Mouse (Mus musculus) midbrain, postnatal 0 days (tissue): ENCODE measurements at regions not wholly inside any gene's neighbourhood (a gene's known extent, or its start where the extent isn't known, plus 50 kb on each side); places are given as distances from the start of the nearest gene placed in this dataset.
"Not testable (repeated sequence)": the region's sequence is repeated elsewhere in the genome, so short reads cannot be mapped to it uniquely, and the experiment has no call there.

Experiments used
- ATAC-seq: fragments of 200-750 bp; cut with Nextera tagmentation; 2 replicates; pipeline ENCODE4 v1.8.0; 2017; ENCODE audit warnings: moderate number of reproducible peaks, mild to moderate bottlenecking, moderate TSS enrichment, moderate library complexity; ENCODE audit not compliant: low FRiP score
- DNase-seq: peaks from one replicate; pipeline ENCODE4 v3.0.0-alpha.2; 2015; ENCODE audit warnings: low spot score
- H3K27ac ChIP-seq: fragments of 300-500 bp; sonication (generic); 2 replicates; pipeline ENCODE4 v1.5.1; 2014; ENCODE audit warnings: low read depth, mild to moderate bottlenecking, low read length, mixed read lengths
- H3K27me3 ChIP-seq: fragments of 300-500 bp; sonication (generic); 2 replicates; pipeline ENCODE4 v1.6.1; 2014; ENCODE audit warnings: low read length, control low read depth, mixed read lengths; ENCODE audit not compliant: insufficient read depth
- H3K36me3 ChIP-seq: fragments of 300-500 bp; sonication (generic); 2 replicates; pipeline ENCODE4 v1.6.1; 2014; ENCODE audit warnings: low read length, control low read depth, mixed read lengths; ENCODE audit not compliant: insufficient read depth
- H3K4me1 ChIP-seq: fragments of 300-500 bp; sonication (generic); 2 replicates; pipeline ENCODE4 v1.6.1; 2014; ENCODE audit warnings: mild to moderate bottlenecking, control low read depth, antibody characterized with exemption, low read length, mixed read lengths; ENCODE audit not compliant: insufficient read depth
- H3K4me2 ChIP-seq: fragments of 300-500 bp; sonication (generic); 2 replicates; pipeline ENCODE4 v1.6.1; 2014; ENCODE audit warnings: low read depth, mild to moderate bottlenecking, low read length, mixed read lengths; ENCODE audit not compliant: poor library complexity, severe bottlenecking
- H3K4me3 ChIP-seq: fragments of 300-500 bp; sonication (generic); 2 replicates; pipeline ENCODE4 v1.5.1; 2014; ENCODE audit warnings: low read depth, mild to moderate bottlenecking, low read length, moderate library complexity
- H3K9ac ChIP-seq: fragments of 300-500 bp; sonication (generic); replicated peaks from 2 replicates; pipeline ENCODE4 v1.6.1; 2014; ENCODE audit warnings: mild to moderate bottlenecking, low read length, moderate library complexity, mixed read lengths; ENCODE audit not compliant: poor library complexity, severe bottlenecking
- H3K9me3 ChIP-seq: fragments of 300-500 bp; sonication (generic); 2 replicates; pipeline ENCODE4 v1.6.1; 2016; ENCODE audit warnings: low read length, control low read depth
- CTCF ChIP-seq: IDR thresholded peaks from 2 replicates; pipeline ENCODE4 v1.5.1; 2016; ENCODE audit warnings: antibody characterized with exemption, mild to moderate bottlenecking
- WGBS: fragments of 180-500 bp; shearing (Covaris S2); extraction: QIAGEN DNeasy Blood & Tissue Kit; methylation state at CpG from one replicate; pipeline ENCODE4 v1.1.7; 2014; 5-methylcytosine and 5-hydroxymethylcytosine counted together

DNA sequence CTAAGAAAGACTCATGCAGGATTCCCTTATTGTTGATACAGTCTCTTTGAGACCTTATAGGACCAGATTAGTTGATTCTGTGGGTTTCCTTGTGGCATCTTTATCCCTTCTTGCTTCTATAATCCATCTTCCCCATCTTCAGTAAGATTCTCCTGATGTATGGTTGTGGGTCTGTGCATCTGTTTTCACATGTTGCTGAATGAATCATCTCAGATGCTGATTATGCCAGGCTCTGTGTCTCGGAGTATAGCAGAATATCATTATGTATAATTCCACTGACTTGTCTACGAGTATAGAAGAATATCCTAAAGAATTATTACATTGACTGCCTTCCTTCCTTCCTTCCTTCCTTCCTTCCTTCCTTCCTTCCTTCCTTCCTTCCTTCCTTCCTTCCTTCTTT lies 1087.8 kb upstream of the Gje1 start:
- Histone ChIP-seq H3K9me3 (no peaks in the 10 kb centered on the region), H3K27me3 (no peaks in the 10 kb centered on the region), H3K4me3 (no peak overlapping the region), H3K4me1 (no peaks in the 10 kb centered on the region), H3K4me2 (no peak overlapping the region), H3K9ac (no peak overlapping the region), H3K27ac (no peak overlapping the region), H3K36me3 (no peaks in the 10 kb centered on the region)
- DNase-seq, result no peak
- no peak for TF ChIP-seq CTCF
- WGBS, result 88% methylated on average over 2 of the region's 2 CpGs
- no peak for ATAC-seq

DNA sequence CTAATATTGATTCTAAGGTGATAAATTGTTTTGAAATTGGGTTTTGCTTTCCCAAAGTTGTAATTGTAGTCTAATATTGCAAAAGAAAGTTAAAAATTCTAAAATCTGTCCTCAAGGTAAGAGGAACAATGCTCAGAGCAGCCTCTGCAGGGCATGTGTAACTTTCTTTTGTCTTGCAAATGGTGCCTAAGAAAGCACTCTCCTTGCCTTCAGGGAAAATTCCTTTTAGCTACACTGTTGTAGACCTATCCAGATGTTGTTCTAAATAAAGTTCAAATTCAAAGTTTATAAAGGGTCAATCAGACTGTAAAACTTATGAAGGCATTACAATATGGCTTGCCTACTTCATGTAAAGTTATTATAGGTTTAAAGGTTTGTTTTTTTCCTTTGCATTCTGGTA lies 1075.2 kb upstream of the Gje1 start:
- not testable (repeated sequence) for H3K27me3 ChIP-seq, H3K4me1 ChIP-seq, H3K9me3 ChIP-seq, H3K4me3 ChIP-seq, ATAC-seq, H3K27ac ChIP-seq, DNase-seq, H3K36me3 ChIP-seq, H3K4me2 ChIP-seq, H3K9ac ChIP-seq

DNA sequence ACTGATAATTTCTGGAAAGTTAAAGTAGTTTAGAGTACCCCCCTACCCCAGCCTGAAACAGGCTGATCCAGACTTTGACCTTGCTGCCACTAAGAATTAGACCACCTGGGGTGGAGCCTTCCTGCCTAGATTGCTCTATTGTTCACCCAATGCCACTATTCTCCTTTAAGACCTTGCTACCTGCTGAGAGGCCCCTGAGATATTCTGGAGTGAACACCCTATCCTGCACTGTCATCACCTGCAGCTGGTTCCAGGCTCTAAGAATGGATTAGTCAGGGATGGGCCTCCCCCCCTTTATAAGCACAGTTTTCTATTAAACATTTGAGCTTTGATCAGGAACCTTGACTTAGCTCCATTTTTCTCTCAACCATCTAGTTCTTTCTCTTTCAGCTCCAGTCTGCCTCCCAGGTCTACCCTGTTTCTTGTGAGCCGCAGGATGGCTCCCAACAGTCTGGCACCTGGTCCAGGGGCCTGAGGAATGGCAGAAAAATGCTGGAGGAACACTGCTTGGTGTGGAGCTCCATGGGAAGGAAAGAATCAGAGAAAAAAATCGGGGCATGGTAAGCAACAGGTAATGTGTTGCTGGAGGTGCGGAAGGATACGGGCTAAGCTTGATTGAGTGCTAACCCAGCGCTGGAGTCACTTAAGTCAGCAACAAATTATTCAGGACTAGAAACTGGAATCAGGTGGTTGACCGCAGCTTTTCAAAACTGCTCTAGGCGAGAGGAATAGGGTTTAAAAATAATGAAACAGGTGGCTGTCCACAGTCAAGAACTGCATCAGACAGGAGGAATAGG lies 1073.7 kb upstream of the Gje1 start:
- Histone ChIP-seq H3K27me3 (no peaks in the 10 kb centered on the region), H3K4me3 (no peak overlapping the region), H3K9ac (no peak overlapping the region), H3K9me3 (no peaks in the 10 kb centered on the region), H3K4me1 (no peaks in the 10 kb centered on the region), H3K36me3 (no peaks in the 10 kb centered on the region), H3K27ac (no peak overlapping the region), H3K4me2 (no peak overlapping the region)
- ATAC-seq, result no peak
- no peak for DNase-seq
- TF ChIP-seq CTCF, result no peak
- WGBS, result 35% methylated on average over 7 of the region's 7 CpGs

DNA sequence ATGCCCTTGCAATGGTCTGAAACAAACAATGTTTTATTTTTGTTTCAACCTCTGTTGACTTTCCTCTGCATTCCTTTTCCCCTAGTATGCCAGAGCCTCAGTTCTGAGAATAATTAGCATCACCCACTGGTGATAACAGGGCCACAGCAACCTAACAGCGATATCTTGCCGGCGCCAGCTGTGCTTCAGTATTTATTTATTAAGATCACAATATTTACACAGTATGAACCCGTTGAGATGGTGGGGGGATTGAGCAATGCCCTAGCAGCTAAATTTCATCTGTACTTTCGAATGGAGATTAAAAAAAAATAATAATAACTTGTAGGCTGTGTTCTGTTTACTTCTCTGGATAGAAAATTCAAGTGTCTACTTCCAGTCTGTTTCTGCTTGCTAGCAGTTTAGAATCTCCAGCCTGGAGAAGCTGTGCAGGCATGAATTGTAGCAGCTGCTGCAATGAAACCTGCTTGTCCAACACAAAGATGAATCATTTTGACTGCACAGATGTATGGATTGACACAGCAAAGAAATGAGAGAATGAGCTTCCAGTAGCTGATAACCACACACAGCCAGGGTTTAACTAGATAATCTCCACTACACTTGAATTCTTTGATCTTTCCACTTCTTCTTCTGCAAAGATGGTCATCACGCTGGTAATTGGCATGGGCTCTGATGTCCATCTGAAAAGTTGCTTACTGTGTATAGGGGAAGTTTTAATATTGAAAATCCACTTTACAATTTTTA lies 1042.1 kb upstream of the Gje1 start:
- H3K27me3 ChIP-seq, result no peaks in the 10 kb centered on the region
- no peak overlapping the region for H3K4me3 ChIP-seq
- H3K9ac ChIP-seq, result no peak overlapping the region
- H3K36me3 ChIP-seq, result no peaks in the 10 kb centered on the region
- no peak overlapping the region for H3K27ac ChIP-seq
- 0 out of 2 replicates have a peak, but pooled peaks have one; percentile 34 for ATAC-seq
- no peaks in the 10 kb centered on the region for H3K4me1 ChIP-seq
- no peak overlapping the region for H3K4me2 ChIP-seq
- H3K9me3 ChIP-seq, result no peaks in the 10 kb centered on the region
- WGBS, result 52% methylated on average over 6 of the region's 6 CpGs
- peak; percentile 6 for DNase-seq
- no peak for TF ChIP-seq CTCF

DNA sequence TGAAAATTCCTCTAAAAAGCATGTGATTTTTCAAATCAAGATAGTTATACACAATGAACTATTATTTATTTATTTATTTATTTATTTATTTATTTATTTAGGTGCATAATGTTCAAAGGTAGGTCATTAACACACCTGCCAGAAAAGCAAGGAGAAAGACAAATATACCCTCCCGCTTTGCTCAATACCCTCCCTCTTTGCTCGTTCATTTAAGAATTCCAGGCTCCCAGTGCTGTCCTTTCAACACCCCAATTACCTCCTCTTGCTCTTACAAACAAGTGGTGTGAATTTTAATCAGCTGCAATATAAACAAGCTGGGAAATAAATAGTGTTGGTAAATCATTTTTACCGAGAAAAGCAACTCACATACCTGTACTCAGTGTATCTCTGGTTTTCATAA lies 1041.6 kb upstream of the Gje1 start:
- Histone ChIP-seq H3K9me3 (no peaks in the 10 kb centered on the region), H3K27me3 (no peaks in the 10 kb centered on the region), H3K27ac (no peak overlapping the region), H3K36me3 (no peaks in the 10 kb centered on the region), H3K4me2 (no peak overlapping the region), H3K9ac (no peak overlapping the region), H3K4me1 (no peaks in the 10 kb centered on the region), H3K4me3 (no peak overlapping the region)
- DNase-seq, result no peak
- no peak for ATAC-seq
- no peak for TF ChIP-seq CTCF
- WGBS, result 59% methylated on average over 3 of the region's 3 CpGs

DNA sequence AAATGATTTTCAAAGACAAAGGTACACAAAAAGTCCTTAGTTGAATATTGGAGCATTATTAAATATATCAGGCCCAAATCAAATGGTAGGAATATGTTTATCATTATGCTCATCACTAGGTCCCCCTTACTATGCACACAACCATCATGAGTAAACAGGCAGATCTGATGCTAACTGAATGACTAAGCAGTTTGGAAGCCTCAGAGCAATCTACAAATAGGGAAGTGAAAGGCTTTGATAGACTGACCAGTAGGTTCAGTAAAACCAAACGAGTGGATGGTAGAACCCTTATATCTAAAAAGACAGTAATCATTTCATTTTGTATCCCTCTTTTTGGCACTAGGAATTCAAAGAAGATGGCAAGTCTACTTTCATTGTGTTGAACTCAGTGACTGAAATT lies 1039.5 kb upstream of the Gje1 start:
- H3K36me3 ChIP-seq, result no peaks in the 10 kb centered on the region
- H3K4me2 ChIP-seq, result no peak overlapping the region
- H3K4me3 ChIP-seq, result no peak overlapping the region
- H3K27ac ChIP-seq, result no peak overlapping the region
- no peaks in the 10 kb centered on the region for H3K27me3 ChIP-seq
- H3K9me3 ChIP-seq, result no peaks in the 10 kb centered on the region
- 28% methylated on average over 1 of the region's 1 CpGs for WGBS
- no peak for TF ChIP-seq CTCF
- no peak for DNase-seq
- no peaks in the 10 kb centered on the region for H3K4me1 ChIP-seq
- ATAC-seq, result no peak
- no peak overlapping the region for H3K9ac ChIP-seq
